Mouse (Mus musculus) spleen, postnatal 14 days (tissue): Measurements from ENCODE around the gene Mrpl24.
"Not testable (repeated sequence)": the region's sequence is repeated elsewhere in the genome, so short reads cannot be mapped to it uniquely, and the experiment has no call there.

Source experiments
- DNase-seq, 2 experiments: peaks; one replicate each; pipeline ENCODE4 v3.0.0; 2021 to 2022; ENCODE audit warnings: low spot score in 2 of 2

The Mrpl24 gene

DNA sequence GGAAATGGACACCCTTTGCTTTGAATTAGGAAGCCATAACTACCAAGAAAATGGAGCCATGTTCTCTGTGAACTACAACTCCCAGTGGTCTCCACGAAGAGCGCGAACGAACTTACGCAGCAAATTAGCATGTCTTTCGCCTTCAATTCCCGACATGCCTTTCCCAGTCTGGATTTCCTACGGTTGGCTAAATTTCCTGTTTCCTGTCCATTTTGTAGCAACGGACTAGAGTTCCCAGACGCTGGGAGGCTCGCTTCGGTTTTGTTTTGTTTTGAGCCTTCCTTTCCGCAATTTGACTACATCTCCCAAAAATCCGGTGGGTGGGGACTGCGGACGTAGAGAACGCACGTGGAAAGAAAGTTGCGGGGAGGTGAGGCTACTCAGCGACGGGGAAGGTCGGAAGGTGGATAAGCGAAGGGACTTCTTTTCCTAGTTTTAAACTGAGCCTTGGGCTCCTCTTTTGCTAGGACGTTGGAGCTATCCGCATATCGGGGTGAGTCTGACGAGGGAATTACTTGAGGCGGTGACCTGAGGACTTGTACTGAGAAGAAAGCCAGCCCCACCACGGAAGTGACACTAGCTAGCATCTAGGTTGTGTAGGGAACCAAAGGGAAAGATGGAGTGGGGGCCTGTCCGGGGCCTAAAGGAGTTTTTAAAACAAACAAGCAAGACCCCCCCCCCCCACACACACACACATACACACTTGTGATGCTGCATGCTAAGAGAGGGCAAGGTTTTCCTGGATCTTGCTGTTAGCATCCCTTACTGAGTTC lies at the start of gene Mrpl24:
TSS of gene Mrpl24 (plus strand) at position 171 of the 773 bp plus-strand sequence.
- DNase-seq: peak; percentile 21 to 50

DNA sequence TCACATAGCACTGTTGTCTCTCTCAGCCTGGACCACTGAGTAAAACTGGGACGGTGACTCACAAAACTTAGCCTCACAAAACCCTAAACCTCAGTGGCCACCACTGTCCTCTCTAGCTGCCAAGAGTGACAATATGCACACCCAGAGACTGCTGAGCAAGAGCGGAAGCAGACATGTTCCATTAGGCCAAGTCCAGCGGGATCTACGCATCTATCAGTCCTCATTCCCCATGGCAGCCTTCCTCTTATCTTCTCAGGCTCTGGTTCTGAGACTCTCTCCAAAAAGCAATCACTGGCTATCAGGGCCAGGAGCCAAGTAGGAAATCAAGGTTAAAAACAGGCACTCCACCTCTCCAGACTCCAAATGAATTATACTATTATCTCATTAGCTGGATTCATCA lies 41.6 kb upstream of the Mrpl24 start:
- DNase-seq: no peak

DNA sequence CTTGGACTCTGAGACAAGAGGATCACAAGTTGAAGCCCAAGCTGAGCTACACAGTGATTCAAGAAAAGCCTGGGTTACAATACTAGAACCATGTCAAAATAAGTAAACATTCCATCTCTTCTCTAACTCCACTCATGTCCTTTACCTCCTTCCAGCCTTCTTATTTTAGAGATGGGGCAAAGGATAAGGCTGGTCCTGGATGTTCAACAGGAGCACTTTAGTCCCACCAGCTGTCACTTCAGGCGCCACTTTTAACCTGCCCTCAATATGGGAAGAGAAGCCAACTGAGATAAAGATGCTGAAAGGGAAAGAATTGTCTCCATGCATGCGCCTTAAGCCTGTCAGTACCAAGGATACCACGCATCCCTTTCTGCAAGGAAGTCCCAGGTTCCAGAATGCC lies 35.0 kb upstream of the Mrpl24 start:
- no peak for DNase-seq

- DNase-seq: peak in 1 of 2 experiments; percentile 27
Measured at GRCm38 (mm10) chr3:87884708-87885251, 34.5 kb upstream of the Mrpl24 start.

GRCm38 (mm10) chr3:87885281-87886003 lies 33.9 kb upstream of the Mrpl24 start, which contains the start of gene Prcc:
Gene Prcc, minus strand, starts transcription at chr3:87885608.
- DNase-seq: peak; percentile 74 to 78

GRCm38 (mm10) chr3:87886004-87886365 lies 33.3 kb upstream of the Mrpl24 start:
- peak; percentile 23 to 42 for DNase-seq

DNA sequence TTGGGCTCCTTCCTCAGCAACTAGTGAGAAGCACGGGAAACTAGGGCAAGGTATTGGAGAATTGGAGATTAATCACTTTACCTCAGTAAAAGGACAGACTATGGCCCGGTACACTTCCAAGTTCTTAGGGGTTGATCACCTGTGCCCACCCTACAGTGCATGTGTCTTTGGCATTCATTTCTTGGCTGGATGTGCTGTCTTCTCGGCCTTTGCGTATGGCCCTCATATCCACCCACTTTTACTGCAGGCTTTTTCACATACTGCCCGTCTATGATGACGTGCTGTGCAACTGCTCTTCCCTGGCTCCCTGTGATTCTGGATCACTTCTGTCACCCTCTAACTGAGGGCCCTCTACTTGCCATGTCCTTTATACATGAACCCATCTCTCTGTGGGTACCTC lies 32.9 kb upstream of the Mrpl24 start:
- DNase-seq: no peak

GRCm38 (mm10) chr3:87887400-87887799 lies 31.9 kb upstream of the Mrpl24 start:
- DNase-seq: not testable (repeated sequence)

DNA sequence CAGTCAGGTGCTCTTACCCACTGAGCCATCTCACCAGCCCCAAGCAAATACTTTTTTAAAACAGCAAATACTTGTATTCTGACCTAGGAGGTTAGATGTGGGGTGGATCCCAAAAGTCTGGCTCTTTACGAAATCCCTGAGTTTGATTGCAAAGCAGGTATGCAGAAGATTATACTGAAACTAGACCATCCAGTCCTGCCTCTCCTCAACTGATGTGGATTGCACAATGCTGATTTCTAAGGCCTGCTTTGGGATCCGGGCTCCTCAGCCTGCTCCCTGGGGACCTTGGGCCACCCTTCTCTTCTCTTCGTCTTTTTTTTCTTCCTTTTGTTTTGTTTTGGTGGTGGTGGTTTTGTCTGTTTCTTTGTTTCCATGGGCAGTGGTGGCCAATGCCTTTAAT lies 27.8 kb upstream of the Mrpl24 start:
- no peak for DNase-seq

DNA sequence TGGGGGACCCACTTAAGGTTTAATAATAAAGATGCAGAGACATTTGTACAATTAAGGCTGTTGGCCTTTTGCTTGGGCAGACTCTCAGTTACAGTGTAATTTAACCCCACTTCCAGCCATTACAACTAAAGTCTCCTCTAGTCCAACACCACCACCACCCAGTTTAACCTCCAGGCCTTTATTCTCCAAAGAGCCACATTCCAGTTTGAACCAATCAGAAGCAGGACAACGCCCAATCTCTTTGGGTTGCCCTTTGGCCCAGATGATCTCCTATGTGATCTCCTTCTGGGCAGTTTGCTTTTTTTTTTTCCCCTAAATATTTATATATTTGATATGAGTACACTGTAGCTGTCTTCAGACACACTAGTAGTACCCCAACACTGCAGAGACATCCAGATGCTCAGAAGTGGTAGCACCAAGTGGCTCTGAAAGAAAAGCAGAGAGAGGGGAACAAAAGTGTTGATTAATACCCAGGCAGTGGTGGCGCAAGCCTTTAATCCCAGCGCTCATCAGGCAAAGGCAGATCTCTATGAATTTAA lies 25.9 kb upstream of the Mrpl24 start:
- no peak for DNase-seq

DNA sequence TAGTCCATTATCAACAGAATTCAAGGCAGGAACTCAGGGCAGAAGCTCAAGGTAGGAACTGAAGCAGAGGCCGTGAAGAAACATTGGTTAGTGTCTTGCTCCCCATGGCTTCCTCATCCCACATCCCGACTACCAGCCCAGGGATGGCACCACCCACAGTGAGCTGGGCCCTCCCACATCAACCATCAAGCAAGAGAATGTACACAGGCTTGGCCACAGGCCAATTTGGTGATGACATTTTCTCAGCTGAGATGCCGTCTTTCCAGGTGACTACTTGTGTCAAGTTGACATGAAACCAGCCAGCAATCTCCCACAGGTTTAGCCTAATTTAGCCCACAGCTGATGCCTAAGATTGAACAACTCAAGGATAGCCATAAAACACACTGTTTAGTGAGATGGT lies 20.0 kb upstream of the Mrpl24 start:
- DNase-seq: no peak

GRCm38 (mm10) chr3:87899776-87900175 lies 19.5 kb upstream of the Mrpl24 start:
- no peak for DNase-seq

DNA sequence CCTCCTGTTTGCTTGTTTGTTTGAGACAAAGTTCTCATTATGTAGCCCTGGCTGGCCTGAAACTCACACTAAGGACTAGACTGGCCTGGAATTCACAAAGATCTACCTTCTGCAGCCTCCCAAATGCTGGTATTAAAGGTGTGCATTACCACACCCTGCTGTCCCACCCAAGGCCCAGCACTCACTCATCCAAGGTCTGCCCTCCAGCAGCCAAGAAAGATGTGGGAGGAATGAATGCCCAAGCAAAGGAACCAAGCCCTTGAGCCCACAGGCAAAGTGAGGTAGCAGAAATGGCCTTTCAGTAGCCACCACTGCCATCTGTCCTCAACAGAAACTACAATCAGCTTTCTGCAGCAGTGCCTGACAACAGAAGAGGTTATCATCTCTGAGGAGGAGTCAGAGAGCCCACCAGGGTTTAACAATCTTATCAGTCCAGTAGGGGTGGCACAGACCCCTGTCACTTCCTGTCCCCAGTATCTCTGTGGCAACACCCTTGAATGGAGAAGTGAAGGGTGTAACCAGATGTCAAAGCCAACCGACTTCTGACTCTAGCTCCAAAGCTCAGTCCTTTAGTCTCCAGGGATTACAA lies 18.2 kb upstream of the Mrpl24 start:
- DNase-seq: peak in 1 of 2 experiments; percentile 28

DNA sequence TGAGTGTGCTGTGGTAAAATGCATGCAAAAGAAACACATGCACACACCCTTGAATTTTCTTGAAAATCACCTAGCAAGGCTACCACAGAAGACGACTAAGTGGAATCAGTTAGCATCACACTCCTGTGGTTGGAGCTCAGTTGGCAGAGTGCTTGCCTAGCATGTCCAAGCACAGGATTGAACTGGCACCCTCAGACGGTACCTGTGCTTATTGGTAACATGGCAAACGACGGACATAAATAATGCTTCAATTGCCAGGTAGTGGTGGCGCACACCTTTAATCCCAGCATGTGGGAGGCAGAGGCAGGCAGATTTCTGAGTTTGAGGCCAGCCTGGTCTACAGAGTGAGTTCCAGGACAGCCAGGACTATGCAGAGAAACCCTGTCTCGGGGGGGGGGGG lies 17.3 kb upstream of the Mrpl24 start:
- DNase-seq: not testable (repeated sequence)

DNA sequence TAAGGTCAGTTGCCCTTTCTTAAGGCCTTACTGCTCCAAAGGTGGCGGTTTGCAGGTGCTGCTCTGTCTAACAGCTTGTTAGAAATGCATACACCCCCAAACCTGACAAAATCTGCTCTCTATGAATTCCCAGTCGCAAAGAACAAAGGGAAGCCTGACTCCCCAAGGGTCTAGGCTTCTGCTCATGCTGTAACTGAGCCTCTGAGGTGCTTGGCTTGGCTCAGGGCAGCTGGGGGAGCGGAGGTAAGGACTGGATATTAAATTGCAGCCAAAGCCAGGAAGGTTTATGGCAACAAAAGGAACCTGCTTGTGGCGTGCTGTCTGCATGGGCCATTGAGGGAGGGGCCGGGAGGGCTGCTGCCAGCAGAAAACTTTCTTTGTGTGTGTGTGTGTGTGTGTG lies 15.5 kb upstream of the Mrpl24 start:
- no peak for DNase-seq

DNA sequence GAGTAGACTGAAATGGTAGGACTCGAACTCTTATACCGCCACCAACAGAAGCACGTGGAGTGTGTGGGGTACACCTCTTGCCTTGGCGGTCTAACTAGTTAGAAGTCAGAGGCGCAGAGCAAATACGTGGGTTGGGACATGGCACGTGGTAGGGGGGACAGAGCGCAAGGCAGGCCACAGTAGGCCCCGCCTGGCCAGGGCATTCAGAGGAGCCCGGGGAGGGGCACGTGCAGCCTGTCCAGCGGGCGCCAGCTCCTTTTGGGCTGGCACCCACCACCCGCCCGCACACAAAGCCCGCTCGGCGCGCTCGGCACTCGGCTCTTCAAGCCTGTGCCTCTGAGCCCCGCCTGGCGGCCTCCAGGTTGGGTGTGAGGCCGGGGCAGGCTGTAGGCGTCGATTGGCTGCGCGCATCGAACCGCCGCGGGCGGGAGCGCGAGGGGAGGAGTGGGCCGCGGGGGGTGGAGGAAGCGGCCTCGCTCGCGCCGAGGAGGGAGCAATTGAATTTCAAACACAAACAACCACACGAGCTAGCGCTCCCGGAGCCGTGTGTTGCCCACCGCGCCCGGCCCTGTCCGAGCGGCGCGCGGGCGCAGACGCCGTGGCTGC lies 13.3 kb upstream of the Mrpl24 start, which contains the start of gene Hdgf:
TSS of gene Hdgf (plus strand) at position 442 of the 606 bp plus-strand sequence.
- DNase-seq: peak; percentile 86 to 91

DNA sequence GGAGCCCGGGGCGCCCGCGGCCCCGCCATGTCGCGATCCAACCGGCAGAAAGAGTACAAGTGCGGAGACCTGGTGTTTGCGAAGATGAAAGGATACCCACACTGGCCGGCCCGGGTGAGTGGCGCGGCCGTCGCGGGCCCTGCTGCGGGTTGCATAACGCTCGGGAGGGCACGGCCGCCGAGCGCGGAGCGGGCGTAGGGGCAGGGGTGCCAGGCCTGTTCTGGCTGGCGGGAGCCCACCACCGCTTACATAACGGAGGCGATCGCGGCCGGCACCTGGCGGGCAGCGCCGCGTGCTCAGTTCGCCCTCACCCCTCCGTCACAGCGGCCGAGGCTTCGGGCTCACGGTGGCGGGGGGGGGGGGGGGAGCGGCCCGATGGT lies 12.7 kb upstream of the Mrpl24 start:
- peak; percentile 30 for DNase-seq

- DNase-seq: no peak
Measured at GRCm38 (mm10) chr3:87906981-87907857, 12.1 kb upstream of the Mrpl24 start.

GRCm38 (mm10) chr3:87907906-87908305 lies 11.4 kb upstream of the Mrpl24 start:
- DNase-seq: no peak

- no peak for DNase-seq
Measured at GRCm38 (mm10) chr3:87909381-87909780, 9.9 kb upstream of the Mrpl24 start.

GRCm38 (mm10) chr3:87909874-87910273 lies 9.4 kb upstream of the Mrpl24 start:
- DNase-seq: no peak
